Mouse (Mus musculus) CD4-positive naive resting alpha-beta T cell, adult 76 days (primary cell): Measurements from ENCODE around the gene Ogfrl1. TPM values are rescaled to one million over a fixed set of nuclear protein-coding genes. Genes with fewer than 3 reads are reported as not detected.

Source experiments
- total RNA-seq: library from RNA; stranded (reverse); gene quantifications from one replicate; pipeline ENCODE4 v1.2.4, GENCODE M21; 2023

Ogfrl1 gene
- total RNA-seq = 3.2 TPM

GRCm38 (mm10) chr1:23397623-23398022 lies at the start of gene Ogfrl1:
TSS of gene Ogfrl1 (minus strand) at chr1:23397772.

